Mouse (Mus musculus) inflammation-experienced regulatory T-cells (primary cell): ENCODE measurements around the gene Gja6. TPM values are rescaled to one million over a fixed set of nuclear protein-coding genes. Genes with fewer than 3 reads are reported as not detected.

Experiments used
- polyA plus RNA-seq, 2 experiments: library from polyadenylated mRNA; unstranded; fragments of 100-300 nt; shearing (Covaris generic); gene quantifications; one replicate each; pipeline ENCODE4 v1.2.1; 2017

The Gja6 gene
- under 1 TPM in 1 of 2 experiments, not detected in 1; 0.13 TPM for polyA plus RNA-seq

GRCm38 (mm10) chrX:160906952-160907351 is at the start of gene Gja6:
Gene Gja6 (minus strand): TSS chrX:160907052.

Other genes starting within 250 kb of the Gja6 start
- under 1 TPM in 1 of 2 experiments, not detected in 1; 0.11 TPM for gene Ppef1, start 171.3 kb downstream of the Gja6 start, polyA plus RNA-seq
- gene Rs1, start 139.0 kb downstream of the Gja6 start, polyA plus RNA-seq = under 1 TPM; 0.04 to 0.27 TPM
- gene Cdkl5, start 87.7 kb upstream of the Gja6 start, polyA plus RNA-seq = 1 to 10 TPM in 1 of 2 experiments, under 1 TPM in 1; 0.46 to 3.1 TPM
- gene Scml2, start 210.1 kb upstream of the Gja6 start, polyA plus RNA-seq = under 1 TPM in 1 of 2 experiments, not detected in 1; 0.32 TPM